Mouse (Mus musculus) limb, embryonic 13.5 days (tissue): ENCODE results near the gene Cby3. TPM values are rescaled to one million over a fixed set of nuclear protein-coding genes. Genes with fewer than 3 reads are reported as not detected.

Source experiments
- ATAC-seq: fragments of 200-750 bp; cut with Nextera tagmentation; 2 replicates; pipeline ENCODE4 v1.8.0; 2017; ENCODE audit warnings: low read depth, moderate number of reproducible peaks, moderate TSS enrichment; ENCODE audit not compliant: low FRiP score
- H3K27ac ChIP-seq: fragments of 300-500 bp; sonication (generic); 2 replicates; pipeline ENCODE4 v1.5.1; 2015; ENCODE audit warnings: inconsistent platforms, mild to moderate bottlenecking, moderate library complexity
- H3K27me3 ChIP-seq: fragments of 300-500 bp; sonication (generic); 2 replicates; pipeline ENCODE4 v1.6.1; 2015; ENCODE audit warnings: mild to moderate bottlenecking, inconsistent platforms
- H3K36me3 ChIP-seq: fragments of 300-500 bp; sonication (generic); 2 replicates; pipeline ENCODE4 v1.6.1; 2015; ENCODE audit warnings: inconsistent platforms, mild to moderate bottlenecking, moderate library complexity
- H3K4me1 ChIP-seq: fragments of 300-500 bp; sonication (generic); 2 replicates; pipeline ENCODE4 v1.6.1; 2015; ENCODE audit warnings: inconsistent platforms
- H3K4me2 ChIP-seq: fragments of 300-500 bp; sonication (generic); replicated peaks from 2 replicates; pipeline ENCODE4 v1.6.1; 2015; ENCODE audit warnings: inconsistent platforms, mild to moderate bottlenecking, moderate library complexity
- H3K4me3 ChIP-seq: fragments of 300-500 bp; sonication (generic); 2 replicates; pipeline ENCODE4 v1.5.1; 2015; ENCODE audit warnings: moderate library complexity, mild to moderate bottlenecking, inconsistent platforms
- H3K9ac ChIP-seq: fragments of 300-500 bp; sonication (generic); 2 replicates; pipeline ENCODE4 v1.6.1; 2015; ENCODE audit warnings: mild to moderate bottlenecking, inconsistent platforms
- H3K9me3 ChIP-seq: fragments of 300-500 bp; sonication (generic); 2 replicates; pipeline ENCODE4 v1.6.1; 2016; ENCODE audit warnings: inconsistent platforms
- WGBS: fragments of 180-500 bp; shearing (Covaris S2); methylation state at CpG from one replicate; pipeline ENCODE4 v1.1.7; 2015; 5-methylcytosine and 5-hydroxymethylcytosine counted together
- microRNA counts: library from miRNA; unstranded; fragments of <30 nt; microRNA quantifications from one replicate; lab custom pipeline; 2016
- microRNA-seq: library from miRNA; unstranded; fragments of <30 nt; microRNA quantifications from one replicate; pipeline ENCODE4, GENCODE M21; 2016
- polyA plus RNA-seq: library from polyadenylated mRNA; unstranded; fragments of >200 nt; fragmentation: Nextera tagmentation; extraction: Ambion mirVana; gene quantifications from 2 replicates; pipeline ENCODE4 v1.2.1, GENCODE M21; 2015

Gene Cby3
- polyA plus RNA-seq, 1 experiment from 2014 or later = 0.79 TPM

DNA sequence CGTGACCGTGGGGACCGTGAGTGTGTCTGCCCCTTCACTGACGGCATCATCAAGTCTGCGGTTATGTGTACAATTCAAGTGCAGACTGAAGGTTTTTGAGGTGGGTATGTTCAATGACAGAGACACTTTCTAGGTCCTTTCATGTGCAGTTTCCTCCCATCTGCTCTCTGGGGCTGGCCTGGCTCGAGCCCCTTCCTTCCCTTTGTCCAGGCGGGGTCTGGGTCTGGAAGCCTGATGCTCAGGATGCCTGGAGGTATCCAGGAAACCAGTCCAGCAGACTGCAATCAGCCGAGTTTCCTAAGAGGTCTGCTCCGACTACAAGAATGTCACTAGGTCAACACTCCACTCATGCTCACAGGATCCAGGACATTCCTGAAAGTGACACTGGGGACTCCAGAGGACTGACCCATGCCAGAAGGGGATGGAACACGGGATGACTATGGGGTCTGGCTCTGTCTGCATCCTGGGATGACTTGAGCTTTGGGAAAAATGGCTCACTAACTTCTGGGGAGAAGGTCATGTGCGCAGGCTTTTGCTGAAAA lies 42.6 kb downstream of the Cby3 start:
- 85% methylated on average over 11 of the region's 11 CpGs for WGBS
- H3K4me3 ChIP-seq = no peak overlapping the region
- no peak overlapping the region for H3K9ac ChIP-seq
- H3K27me3 ChIP-seq = no peaks in the 10 kb centered on the region
- no peak overlapping the region for H3K4me2 ChIP-seq
- ATAC-seq = no peak
- no peak overlapping the region for H3K27ac ChIP-seq
- no peaks in the 10 kb centered on the region for H3K9me3 ChIP-seq
- H3K4me1 ChIP-seq = no peaks in the 10 kb centered on the region
- H3K36me3 ChIP-seq = peaks cover 91% of the 10 kb centered on the region

DNA sequence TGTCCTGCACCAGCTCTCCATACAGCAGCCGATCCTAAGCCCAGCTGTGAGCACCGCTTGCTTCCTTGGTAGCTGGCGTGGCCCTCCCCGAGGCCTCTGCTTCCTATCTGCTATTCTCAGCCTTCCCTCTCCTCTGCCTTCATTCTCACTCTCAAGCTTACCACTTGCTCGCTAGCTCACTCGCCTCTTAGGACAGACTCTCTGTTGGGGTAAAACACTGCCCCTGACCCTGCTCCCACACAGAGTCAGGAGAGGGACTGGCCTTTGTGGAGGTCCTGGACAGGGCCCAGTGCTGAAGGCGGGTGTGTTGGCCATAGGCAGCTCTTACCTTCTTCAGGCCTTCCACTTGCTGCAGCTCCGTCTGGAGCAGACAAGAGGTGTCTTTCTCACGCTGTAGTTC lies 43.1 kb downstream of the Cby3 start:
- H3K36me3 ChIP-seq = peaks cover 91% of the 10 kb centered on the region
- ATAC-seq = no peak
- H3K9ac ChIP-seq = no peak overlapping the region
- H3K4me3 ChIP-seq = no peak overlapping the region
- no peak overlapping the region for H3K4me2 ChIP-seq
- WGBS = 84% methylated on average over 9 of the region's 9 CpGs
- H3K4me1 ChIP-seq = no peaks in the 10 kb centered on the region
- H3K27me3 ChIP-seq = no peaks in the 10 kb centered on the region
- H3K9me3 ChIP-seq = no peaks in the 10 kb centered on the region
- H3K27ac ChIP-seq = no peak overlapping the region

DNA sequence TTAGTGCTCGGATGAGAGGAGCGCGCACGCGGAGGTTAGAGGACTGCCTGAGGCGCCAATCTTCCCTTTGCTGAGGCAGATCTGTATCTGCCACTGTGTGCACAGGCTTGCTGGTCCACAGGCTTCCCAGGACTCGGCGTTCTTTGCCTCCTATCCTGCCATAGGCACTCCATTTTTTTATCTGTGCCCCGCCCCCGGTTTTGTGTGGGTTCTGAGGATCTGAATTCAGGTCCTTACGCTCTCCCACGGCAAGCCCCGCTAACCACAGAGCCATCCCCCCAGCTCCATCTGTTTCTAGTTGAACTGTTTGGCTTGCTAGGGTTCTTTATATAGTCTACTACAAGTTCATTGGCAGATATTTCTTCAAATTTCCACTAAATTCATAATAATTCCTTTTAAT lies 44.5 kb downstream of the Cby3 start:
- H3K9ac ChIP-seq = no peak overlapping the region
- H3K27ac ChIP-seq = no peak overlapping the region
- ATAC-seq = no peak
- peaks cover 91% of the 10 kb centered on the region for H3K36me3 ChIP-seq
- H3K9me3 ChIP-seq = no peaks in the 10 kb centered on the region
- no peaks in the 10 kb centered on the region for H3K4me1 ChIP-seq
- H3K27me3 ChIP-seq = no peaks in the 10 kb centered on the region
- 85% methylated on average over 13 of the region's 13 CpGs for WGBS
- no peak overlapping the region for H3K4me3 ChIP-seq
- no peak overlapping the region for H3K4me2 ChIP-seq

DNA sequence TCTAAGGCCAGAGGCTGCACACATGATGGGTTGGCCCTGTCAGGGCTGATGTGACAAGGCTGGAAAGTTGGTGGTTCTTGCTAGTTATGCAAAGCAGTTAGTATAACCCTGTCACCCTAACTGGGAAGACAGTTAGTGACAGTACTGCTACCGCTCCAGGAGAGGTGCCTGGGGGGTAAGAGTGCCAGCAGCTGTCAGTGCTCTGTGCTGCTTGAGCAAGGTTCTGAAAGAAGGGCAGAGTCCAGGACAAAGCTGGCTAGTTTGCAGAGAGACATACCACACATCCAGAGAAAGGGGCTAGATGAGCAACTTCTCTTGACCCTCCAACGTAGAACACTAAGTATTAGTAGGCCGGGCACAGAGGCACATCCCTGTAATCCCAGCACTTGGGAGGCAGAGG lies 48.2 kb downstream of the Cby3 start:
- Histone ChIP-seq H3K4me1 (no peaks in the 10 kb centered on the region), H3K9ac (no peak overlapping the region), H3K36me3 (peaks cover 76% of the 10 kb centered on the region), H3K4me2 (no peak overlapping the region), H3K27ac (no peak overlapping the region), H3K27me3 (no peaks in the 10 kb centered on the region), H3K9me3 (no peaks in the 10 kb centered on the region), H3K4me3 (no peak overlapping the region)
- ATAC-seq = no peak
- 86% methylated on average over 3 of the region's 3 CpGs for WGBS

DNA sequence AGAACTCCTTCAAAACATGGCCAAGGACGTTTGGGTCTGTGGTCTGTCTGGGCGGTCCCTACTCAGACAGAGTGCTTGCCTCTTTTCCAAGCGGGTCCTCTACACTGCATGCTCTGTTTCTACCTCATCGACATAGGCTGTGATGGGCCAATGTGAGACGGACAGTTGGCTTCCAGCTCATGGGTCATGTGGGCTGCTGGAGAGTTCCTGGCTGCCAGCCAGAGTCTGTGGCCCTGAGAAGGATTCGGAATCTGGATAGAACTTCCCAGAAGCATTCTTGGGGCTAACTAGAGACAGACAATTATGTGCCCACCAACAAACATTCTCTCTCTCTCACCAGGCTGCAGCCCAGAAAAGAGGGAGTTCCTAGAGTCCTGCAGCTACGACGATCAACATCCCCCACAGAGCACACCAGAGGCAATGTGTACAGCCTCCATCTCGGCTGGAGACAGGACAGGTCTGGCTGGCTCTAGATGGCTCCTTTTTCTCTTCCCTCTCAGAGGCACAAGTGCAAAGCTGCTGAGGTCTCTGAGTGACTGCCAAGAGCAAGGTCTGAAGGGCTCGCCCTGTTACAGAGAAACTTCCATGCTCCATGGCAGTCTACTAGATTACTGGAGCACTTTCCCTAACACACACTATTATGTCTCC lies 49.2 kb downstream of the Cby3 start:
- WGBS = 78% methylated on average over 10 of the region's 10 CpGs
- Histone ChIP-seq H3K36me3 (peaks cover 69% of the 10 kb centered on the region), H3K27me3 (no peaks in the 10 kb centered on the region), H3K4me2 (no peak overlapping the region), H3K27ac (no peak overlapping the region), H3K9ac (no peak overlapping the region), H3K4me3 (no peak overlapping the region), H3K9me3 (no peaks in the 10 kb centered on the region), H3K4me1 (no peaks in the 10 kb centered on the region)
- ATAC-seq = no peak

- ATAC-seq = no peak
- Histone ChIP-seq H3K4me3 (no peak overlapping the region), H3K27me3 (no peaks in the 10 kb centered on the region), H3K36me3 (peaks cover 65% of the 10 kb centered on the region), H3K4me1 (no peaks in the 10 kb centered on the region), H3K27ac (no peak overlapping the region), H3K4me2 (no peak overlapping the region), H3K9ac (no peak overlapping the region), H3K9me3 (no peaks in the 10 kb centered on the region)
- 79% methylated on average over 6 of the region's 6 CpGs for WGBS
Measured at GRCm38 (mm10) chr11:50407235-50407634, 53.0 kb downstream of the Cby3 start.

MicroRNAs encoded within 50 kb of the gene (microRNA counts, 519-probe panel; counts per million panel counts)
- microRNA mmu-miR-804 (lab: Ali Mortazavi, UCI) = 3,234 counts per million, percentile 54 among the panel's probes with 10 or more counts

Small RNAs within 50 kb of the gene (microRNA-seq; reads per million reads assigned to microRNA genes)
- not detected for gene Mir804

Other genes starting within 250 kb of the Cby3 start
- 44.9 and 46.6 TPM in 2 replicates for gene Tbc1d9b, start 223.1 kb upstream of the Cby3 start, polyA plus RNA-seq
- 18.0 and 18.7 TPM in 2 replicates for gene Mrnip, start 180.0 kb upstream of the Cby3 start, polyA plus RNA-seq
- gene Sqstm1, start 143.6 kb upstream of the Cby3 start, polyA plus RNA-seq = 214 TPM in 2 replicates
- 17.1 and 20.5 TPM in 2 replicates for gene Mgat4b, start 143.6 kb upstream of the Cby3 start, polyA plus RNA-seq
- 0.79 and 1.3 TPM in 2 replicates for gene Ltc4s, start 115.8 kb upstream of the Cby3 start, polyA plus RNA-seq
- 7.5 and 8.1 TPM in 2 replicates for gene Maml1, start 62.2 kb upstream of the Cby3 start, polyA plus RNA-seq
- 311 and 331 TPM in 2 replicates for gene Canx, start 28.8 kb upstream of the Cby3 start, polyA plus RNA-seq
- gene Hnrnph1, start 22.5 kb downstream of the Cby3 start, polyA plus RNA-seq = 572 and 577 TPM in 2 replicates
- gene Rufy1, start 76.7 kb downstream of the Cby3 start, polyA plus RNA-seq = 22.8 and 27.9 TPM in 2 replicates
- gene Adamts2, start 247.6 kb downstream of the Cby3 start, polyA plus RNA-seq = 8.1 and 8.8 TPM in 2 replicates